Mouse (Mus musculus) heart, embryonic 10.5 days (tissue): ENCODE measurements around the gene Olfr1123. TPM values are rescaled to one million over a fixed set of nuclear protein-coding genes. Genes with fewer than 3 reads are reported as not detected.
"Not testable (repeated sequence)": the region's sequence is repeated elsewhere in the genome, so short reads cannot be mapped to it uniquely, and the experiment has no call there.

Experiments
- DNase-seq: peaks from one replicate; pipeline ENCODE4 v3.0.0-alpha.2; 2017; ENCODE audit warnings: low spot score
- H3K27ac ChIP-seq: fragments of 300-500 bp; sonication (generic); 2 replicates; pipeline ENCODE4 v1.5.1; 2016; ENCODE audit warnings: mild to moderate bottlenecking
- H3K27me3 ChIP-seq: fragments of 300-500 bp; sonication (generic); 2 replicates; pipeline ENCODE4 v1.6.1; 2016; ENCODE audit warnings: mild to moderate bottlenecking; ENCODE audit not compliant: poor library complexity, insufficient read depth, severe bottlenecking
- H3K36me3 ChIP-seq: fragments of 300-500 bp; sonication (generic); 2 replicates; pipeline ENCODE4 v1.6.1; 2016; ENCODE audit warnings: mild to moderate bottlenecking, moderate library complexity
- H3K4me1 ChIP-seq: fragments of 300-500 bp; sonication (generic); 2 replicates; pipeline ENCODE4 v1.6.1; 2016; ENCODE audit warnings: mild to moderate bottlenecking
- H3K4me3 ChIP-seq: fragments of 300-500 bp; sonication (generic); 2 replicates; pipeline ENCODE4 v1.5.1; 2016; ENCODE audit warnings: mild to moderate bottlenecking, moderate library complexity
- H3K9me3 ChIP-seq: fragments of 300-500 bp; sonication (generic); 2 replicates; pipeline ENCODE4 v1.6.1; 2016; ENCODE audit warnings: mild to moderate bottlenecking, moderate library complexity
- WGBS: fragments of 180-500 bp; shearing (Covaris S2); methylation state at CpG from one replicate; pipeline ENCODE4 v1.1.7; 2016; 5-methylcytosine and 5-hydroxymethylcytosine counted together
- polyA plus RNA-seq: library from polyadenylated mRNA; unstranded; fragments of >200 nt; fragmentation: Nextera tagmentation; extraction: Ambion mirVana; gene quantifications from 2 replicates; pipeline ENCODE4 v1.2.1, GENCODE M21; 2016

Olfr1123 gene
- not detected in 2 replicates for polyA plus RNA-seq

DNA sequence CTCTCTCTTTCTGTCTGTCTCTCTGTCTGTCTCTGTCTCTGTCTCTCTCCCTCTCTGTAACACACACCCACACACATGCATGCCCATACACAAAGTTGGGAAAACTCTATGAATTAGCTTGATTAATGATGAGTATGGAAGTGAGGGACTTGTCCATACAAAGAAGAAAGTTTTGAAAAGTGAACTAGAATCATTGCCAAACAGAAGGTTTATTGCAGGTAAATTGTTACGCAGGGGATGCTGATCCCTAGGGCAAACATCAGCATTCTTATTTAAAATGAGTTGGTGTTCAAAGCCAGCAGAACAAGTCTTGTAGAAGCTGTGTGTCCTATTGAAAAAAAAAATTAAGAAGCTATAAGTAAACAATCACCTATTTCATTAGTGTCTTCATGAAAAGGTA lies at the start of gene Olfr1123:
Gene Olfr1123 (plus strand): TSS at position 301 of the 400 bp plus-strand sequence.
- H3K4me1 ChIP-seq, result no peaks in the 10 kb centered on the region
- no peak within 1 kb of the TSS for H3K4me3 ChIP-seq
- WGBS, result 87% methylated on average over 1 of the region's 1 CpGs
- no peaks in the 10 kb centered on the region for H3K9me3 ChIP-seq
- no peaks in the 10 kb centered on the region for H3K27me3 ChIP-seq
- H3K27ac ChIP-seq, result no peak within 1 kb of the TSS
- DNase-seq, result no peak
- H3K36me3 ChIP-seq, result no peaks in the 10 kb centered on the region

DNA sequence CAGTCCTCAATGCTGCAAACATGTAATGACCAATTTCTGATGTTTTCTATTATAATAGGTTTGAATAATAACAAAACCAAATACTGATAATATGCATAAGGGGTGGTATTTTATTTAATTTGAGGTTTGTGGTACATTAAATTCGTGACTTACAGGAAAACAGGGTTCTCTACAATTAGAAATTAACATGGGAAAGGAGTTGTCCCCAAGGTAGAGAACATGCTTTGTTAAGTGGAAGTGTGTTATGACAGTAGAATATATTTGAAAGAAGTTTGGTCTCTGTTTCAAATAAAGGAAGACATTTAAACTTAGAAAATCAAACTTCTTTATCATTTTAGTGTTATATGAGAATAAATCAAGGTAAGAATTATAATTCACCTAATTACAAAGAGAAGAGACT lies 46.8 kb upstream of the Olfr1123 start, which contains the start of gene Olfr1121:
Gene Olfr1121 (plus strand): TSS at position 301 of the 400 bp plus-strand sequence.
- WGBS, result 42% methylated on average over 1 of the region's 1 CpGs

DNA sequence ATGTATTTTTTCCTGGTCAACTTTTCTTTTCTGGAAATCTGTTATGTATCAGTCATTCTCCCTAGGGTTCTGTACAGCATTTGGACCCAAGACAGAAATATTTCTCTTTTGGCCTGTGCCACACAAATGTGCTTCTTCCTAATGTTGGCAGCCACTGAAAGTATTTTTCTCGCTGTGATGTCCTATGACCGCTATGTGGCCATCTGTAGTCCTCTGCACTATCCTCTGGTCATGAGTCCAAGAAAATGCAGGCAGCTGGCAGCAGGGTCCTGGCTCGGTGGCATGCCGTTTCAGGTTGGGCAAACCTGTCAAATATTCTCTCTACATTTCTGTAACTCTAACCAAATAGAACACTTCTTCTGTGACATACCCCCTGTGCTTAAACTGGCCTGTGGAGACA lies 44.7 kb upstream of the Olfr1123 start:
- Histone ChIP-seq H3K36me3 (no peaks in the 10 kb centered on the region), H3K27ac (no peak overlapping the region), H3K4me1 (no peaks in the 10 kb centered on the region), H3K4me3 (no peak overlapping the region), H3K27me3 (no peaks in the 10 kb centered on the region), H3K9me3 (no peaks in the 10 kb centered on the region)
- WGBS, result 79% methylated on average over 4 of the region's 4 CpGs
- no peak for DNase-seq

More for the DNA sequence above, 46.8 kb upstream of the Olfr1123 start, which contains the start of gene Olfr1121:
- Histone ChIP-seq H3K36me3 (no peaks in the 10 kb centered on the region), H3K27ac (no peak within 1 kb of the TSS), H3K9me3 (no peaks in the 10 kb centered on the region), H3K4me3 (no peak within 1 kb of the TSS), H3K27me3 (no peaks in the 10 kb centered on the region), H3K4me1 (no peaks in the 10 kb centered on the region)
- DNase-seq, result no peak

GRCm38 (mm10) chr2:87383935-87384334 lies 32.5 kb upstream of the Olfr1123 start:
- 70% methylated on average over 2 of the region's 2 CpGs for WGBS
- DNase-seq, result no peak
- no peaks in the 10 kb centered on the region for H3K4me1 ChIP-seq
- H3K9me3 ChIP-seq, result no peaks in the 10 kb centered on the region
- no peak overlapping the region for H3K4me3 ChIP-seq
- H3K27me3 ChIP-seq, result no peaks in the 10 kb centered on the region
- no peak overlapping the region for H3K27ac ChIP-seq
- no peaks in the 10 kb centered on the region for H3K36me3 ChIP-seq

GRCm38 (mm10) chr2:87385549-87385948 lies 30.9 kb upstream of the Olfr1123 start, which contains the start of gene Olfr1122:
Gene Olfr1122, plus strand, starts transcription at chr2:87385849.
- no peak within 1 kb of the TSS for H3K4me3 ChIP-seq

GRCm38 (mm10) chr2:87393605-87394004 lies 22.8 kb upstream of the Olfr1123 start:
- H3K4me1 ChIP-seq, H3K4me3 ChIP-seq, DNase-seq, H3K9me3 ChIP-seq, H3K27me3 ChIP-seq, H3K27ac ChIP-seq, H3K36me3 ChIP-seq: not testable (repeated sequence)
- WGBS, result 93% methylated on average over 5 of the region's 5 CpGs

More at GRCm38 (mm10) chr2:87385549-87385948, 30.9 kb upstream of the Olfr1123 start, which contains the start of gene Olfr1122:
- DNase-seq, result no peak
- Histone ChIP-seq H3K27me3 (no peaks in the 10 kb centered on the region), H3K27ac (no peak within 1 kb of the TSS), H3K36me3 (no peaks in the 10 kb centered on the region), H3K9me3 (no peaks in the 10 kb centered on the region), H3K4me1 (no peaks in the 10 kb centered on the region)
- 81% methylated on average over 2 of the region's 2 CpGs for WGBS

DNA sequence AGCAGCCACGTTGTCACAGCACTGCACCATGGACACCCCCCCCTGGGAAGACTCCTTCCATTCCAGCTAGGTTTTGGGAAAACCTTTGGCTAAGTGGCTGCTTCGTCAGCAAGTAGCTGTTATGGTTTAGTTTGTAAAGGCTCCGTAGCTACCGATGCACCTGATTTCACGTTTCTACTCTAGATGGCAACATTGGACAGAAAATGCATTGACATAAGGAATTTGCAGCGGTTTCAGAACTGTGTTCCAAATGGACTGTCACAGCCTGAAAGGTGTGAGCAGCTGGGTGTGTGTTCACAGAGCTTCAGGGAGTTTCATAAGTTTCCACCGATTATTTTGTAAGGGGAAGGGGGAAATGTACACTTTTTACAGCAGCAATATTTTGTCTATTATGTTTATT lies 21.7 kb upstream of the Olfr1123 start:
- not testable (repeated sequence) for H3K4me1 ChIP-seq, H3K9me3 ChIP-seq, H3K27me3 ChIP-seq, DNase-seq, H3K36me3 ChIP-seq, H3K4me3 ChIP-seq, H3K27ac ChIP-seq
- 81% methylated on average over 7 of the region's 7 CpGs for WGBS

DNA sequence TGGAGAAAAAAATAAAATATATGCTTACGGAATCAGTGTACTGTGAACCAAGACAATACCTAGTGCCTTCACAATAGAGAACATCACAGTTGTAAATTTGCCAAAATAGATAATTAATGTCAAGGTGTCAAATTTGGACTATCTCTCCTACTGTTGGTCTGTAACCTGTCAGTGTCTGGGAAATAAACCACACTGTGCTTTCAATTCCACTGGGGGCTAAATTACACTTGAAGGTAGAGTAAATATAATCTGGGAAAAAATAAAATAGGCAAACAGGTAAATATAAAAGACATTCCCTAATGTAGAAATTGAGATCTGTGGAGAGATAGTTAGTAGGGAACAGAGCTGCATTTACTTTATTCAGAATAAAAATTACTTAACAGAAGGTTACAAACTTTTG lies 13.5 kb downstream of the Olfr1123 start, which contains the start of gene Olfr1124:
Gene Olfr1124 (plus strand): TSS at position 301 of the 400 bp plus-strand sequence.
- Histone ChIP-seq H3K27me3 (no peaks in the 10 kb centered on the region), H3K36me3 (no peaks in the 10 kb centered on the region), H3K9me3 (no peaks in the 10 kb centered on the region), H3K27ac (no peak within 1 kb of the TSS), H3K4me3 (no peak within 1 kb of the TSS), H3K4me1 (no peaks in the 10 kb centered on the region)
- DNase-seq, result no peak
- whole genome bisulfite sequencing, result 89% methylated on average over 1 of the region's 1 CpGs

DNA sequence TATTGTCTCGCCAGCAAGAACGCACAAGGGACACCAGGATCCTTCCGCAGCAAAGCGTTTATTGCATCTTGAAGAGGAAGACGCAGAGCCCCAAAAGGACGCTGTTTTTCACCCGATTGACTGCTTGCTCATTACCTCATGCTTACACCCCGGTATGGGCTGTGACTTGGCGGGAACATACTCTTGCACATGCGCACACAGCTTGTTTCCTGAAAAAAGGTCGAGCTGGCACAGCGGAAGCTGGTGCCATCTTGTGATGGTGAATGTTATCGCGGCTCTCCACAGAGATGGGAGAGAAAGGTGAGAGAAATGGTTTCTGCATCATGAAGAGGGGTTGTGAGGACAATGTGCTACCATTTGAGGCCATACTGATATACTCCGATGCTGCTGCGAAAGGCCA lies 21.3 kb downstream of the Olfr1123 start:
- 88% methylated on average over 16 of the region's 16 CpGs for WGBS
- Histone ChIP-seq H3K9me3 (no peaks in the 10 kb centered on the region), H3K27ac (no peak overlapping the region), H3K27me3 (no peaks in the 10 kb centered on the region), H3K4me3 (no peak overlapping the region), H3K36me3 (no peaks in the 10 kb centered on the region), H3K4me1 (no peaks in the 10 kb centered on the region)
- peak; percentile 75 for DNase-seq

GRCm38 (mm10) chr2:87453662-87454061 lies 37.2 kb downstream of the Olfr1123 start, which contains the start of gene Olfr1126:
Gene Olfr1126, plus strand, starts transcription at chr2:87453962.
- no peaks in the 10 kb centered on the region for H3K36me3 ChIP-seq
- no peaks in the 10 kb centered on the region for H3K9me3 ChIP-seq
- no peak within 1 kb of the TSS for H3K4me3 ChIP-seq
- H3K27me3 ChIP-seq, result no peaks in the 10 kb centered on the region
- no peak within 1 kb of the TSS for H3K27ac ChIP-seq
- DNase-seq, result no peak
- H3K4me1 ChIP-seq, result no peaks in the 10 kb centered on the region

DNA sequence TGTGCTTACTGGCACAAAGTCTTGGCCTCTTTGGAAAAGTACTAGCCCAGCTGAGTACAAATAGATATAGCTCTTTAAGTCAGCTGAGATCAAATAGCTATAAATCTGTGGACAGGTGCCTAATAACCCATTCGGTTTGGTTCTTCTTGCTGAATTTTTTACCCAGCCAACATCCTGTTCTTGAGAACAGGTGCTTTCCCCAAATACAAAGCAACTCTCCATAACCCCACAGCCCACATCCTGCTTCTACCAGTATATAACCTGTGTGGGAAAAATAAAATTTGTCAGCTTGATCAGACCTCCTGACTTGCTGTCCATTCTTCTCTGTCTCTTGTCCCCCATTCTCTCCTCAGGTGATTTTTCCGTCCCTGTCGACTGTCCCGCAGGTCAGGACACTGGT lies 45.3 kb downstream of the Olfr1123 start:
- 91% methylated on average over 4 of the region's 4 CpGs for WGBS
- DNase-seq, result no peak
- H3K36me3 ChIP-seq, result no peaks in the 10 kb centered on the region
- H3K4me1 ChIP-seq, result no peaks in the 10 kb centered on the region
- no peak overlapping the region for H3K4me3 ChIP-seq
- H3K27ac ChIP-seq, result no peak overlapping the region
- H3K9me3 ChIP-seq, result no peaks in the 10 kb centered on the region
- H3K27me3 ChIP-seq, result no peaks in the 10 kb centered on the region

Other genes with a start within 250 kb of the Olfr1123 start
- not detected in 2 replicates for gene Olfr1112, start 228.8 kb upstream of the Olfr1123 start, polyA plus RNA-seq
- not detected in 2 replicates for gene Olfr1113, start 207.7 kb upstream of the Olfr1123 start, polyA plus RNA-seq
- not detected in 2 replicates for gene Olfr1115, start 168.6 kb upstream of the Olfr1123 start, polyA plus RNA-seq
- not detected in 2 replicates for gene Olfr1116, start 149.1 kb upstream of the Olfr1123 start, polyA plus RNA-seq
- gene Olfr1118, start 109.1 kb upstream of the Olfr1123 start, polyA plus RNA-seq, result not detected in 2 replicates
- not detected in 2 replicates for gene Olfr1120, start 61.8 kb upstream of the Olfr1123 start, polyA plus RNA-seq
- not detected in 2 replicates for gene Olfr1121, start 46.7 kb upstream of the Olfr1123 start, polyA plus RNA-seq
- not detected in 2 replicates for gene Olfr1122, start 30.8 kb upstream of the Olfr1123 start, polyA plus RNA-seq
- gene Olfr1124, start 13.6 kb downstream of the Olfr1123 start, polyA plus RNA-seq, result 0.18 TPM in 1 of 2 replicates, not detected in the other
- gene Olfr1126, start 37.3 kb downstream of the Olfr1123 start, polyA plus RNA-seq, result not detected in 2 replicates
- gene Pramel7, start 80.5 kb downstream of the Olfr1123 start, polyA plus RNA-seq, result not detected in 2 replicates
- gene Pramel6, start 89.9 kb downstream of the Olfr1123 start, polyA plus RNA-seq, result not detected in 2 replicates
- gene Olfr153, start 115.2 kb downstream of the Olfr1123 start, polyA plus RNA-seq, result not detected in 2 replicates
- not detected in 2 replicates for gene Olfr1128, start 128.9 kb downstream of the Olfr1123 start, polyA plus RNA-seq
- not detected in 2 replicates for gene Olfr1129, start 157.3 kb downstream of the Olfr1123 start, polyA plus RNA-seq
- gene Olfr1130, start 189.6 kb downstream of the Olfr1123 start, polyA plus RNA-seq, result not detected in 2 replicates
- gene Olfr1131, start 210.5 kb downstream of the Olfr1123 start, polyA plus RNA-seq, result not detected in 2 replicates
- not detected in 2 replicates for gene Olfr1132, start 220.9 kb downstream of the Olfr1123 start, polyA plus RNA-seq
- gene Olfr1133, start 230.7 kb downstream of the Olfr1123 start, polyA plus RNA-seq, result not detected in 2 replicates
- not detected in 2 replicates for gene Olfr1134, start 241.8 kb downstream of the Olfr1123 start, polyA plus RNA-seq